Mouse (Mus musculus) adrenal gland, postnatal 10 days (tissue): ENCODE results near the gene Fbxo4. TPM values are rescaled to one million over a fixed set of nuclear protein-coding genes. Genes with fewer than 3 reads are reported as not detected.

Source experiments
- DNase-seq: peaks from one replicate; pipeline ENCODE4 v3.0.0; 2021; ENCODE audit warnings: mixed read lengths
- long read RNA-seq, 2 experiments: library from polyadenylated mRNA; stranded (forward); transcript quantifications; one replicate each; pipeline ENCODE4 v2.0.0; 2021
- total RNA-seq, 2 experiments: library from RNA; stranded (reverse); gene quantifications; 2 replicates each; pipeline ENCODE4 v1.2.3; 2021

Fbxo4 gene
- total RNA-seq: 10 to 100 TPM; 15.3 to 20.9 TPM
- long read RNA-seq, experiment 1, transcript Fbxo4-201 (7 exons, 1,565 nt): major isoform, 31 of 36 reads
- long read RNA-seq, experiment 1, partial matches to known transcripts: 3 of 36 reads
- long read RNA-seq, experiment 1, other reads (novel, unspliced or antisense): 2 of 36 reads
- long read RNA-seq, experiment 2, transcript Fbxo4-201 (7 exons, 1,565 nt): major isoform, 20 of 27 reads
- long read RNA-seq, experiment 2, partial matches to known transcripts: 5 of 27 reads
- long read RNA-seq, experiment 2, other reads (novel, unspliced or antisense): 2 of 27 reads

DNA sequence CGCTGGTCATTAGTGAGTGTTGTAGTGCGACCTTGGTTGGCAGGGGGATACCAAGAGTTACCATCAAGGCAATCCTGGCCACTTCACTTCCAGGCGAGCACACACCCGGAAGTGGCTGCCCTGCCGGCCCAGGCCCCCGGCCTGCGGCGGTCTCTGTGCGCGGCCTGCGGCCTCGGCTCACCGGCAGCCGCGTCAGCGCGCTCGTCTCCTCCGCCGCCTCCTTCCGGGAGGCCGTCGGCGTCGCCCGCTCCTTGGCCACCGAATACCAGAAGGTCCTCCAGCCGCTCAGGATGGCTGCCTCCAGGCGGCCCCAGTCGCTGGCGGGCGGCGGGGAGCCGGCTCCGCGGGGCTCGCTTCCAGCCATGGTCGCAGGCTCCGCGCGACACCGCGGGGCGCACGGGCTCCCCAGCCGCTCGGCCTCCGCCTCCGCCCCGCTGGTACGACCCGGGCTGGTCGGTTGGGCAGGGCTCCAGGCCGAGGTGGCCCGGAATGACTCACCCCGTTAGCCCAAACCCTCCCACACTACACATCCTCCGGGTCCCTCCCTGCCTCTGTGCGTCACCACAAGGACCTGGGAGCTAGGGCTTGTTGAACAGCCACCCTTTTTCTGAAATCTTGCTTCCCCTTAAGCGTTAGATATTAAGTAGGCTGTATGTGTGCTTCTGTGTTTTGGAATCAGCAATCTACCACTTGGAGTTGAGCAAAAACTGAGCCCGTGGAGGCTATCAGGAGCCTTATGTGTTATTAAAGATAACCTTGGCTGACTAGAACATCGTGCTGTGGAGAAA lies at the start of gene Fbxo4:
Fbxo4 (minus strand) TSS at position 513 of the 788 bp plus-strand sequence.
- DNase-seq: peak; percentile 93

DNA sequence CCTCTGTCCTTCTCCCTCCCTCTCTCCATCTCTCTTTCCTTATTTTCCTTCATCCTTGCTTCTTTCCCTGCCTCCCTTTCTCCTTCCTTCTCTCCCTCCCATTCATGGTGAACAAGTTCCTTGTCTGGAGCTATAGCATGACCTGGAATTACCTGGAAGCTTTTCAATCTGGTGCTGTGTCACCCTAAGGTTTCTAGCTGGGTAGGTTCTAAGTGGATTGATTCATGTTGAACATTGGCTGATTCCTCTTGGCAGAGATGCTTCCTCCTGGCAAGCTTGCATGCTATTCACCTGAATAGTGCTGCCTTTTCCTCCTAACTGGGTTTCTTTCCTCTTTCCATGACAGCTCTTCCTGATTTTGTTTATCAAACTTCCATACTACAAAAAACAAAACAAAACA lies 49.6 kb upstream of the Fbxo4 start:
- DNase-seq: no peak

- DNase-seq: no peak
Measured at GRCm38 (mm10) chr15:4028411-4028700, 49.0 kb upstream of the Fbxo4 start.

- DNase-seq: no peak
Measured at GRCm38 (mm10) chr15:4027671-4028410, 48.5 kb upstream of the Fbxo4 start.

GRCm38 (mm10) chr15:4026831-4027584 lies 47.6 kb upstream of the Fbxo4 start:
- DNase-seq: peak; percentile 85

DNA sequence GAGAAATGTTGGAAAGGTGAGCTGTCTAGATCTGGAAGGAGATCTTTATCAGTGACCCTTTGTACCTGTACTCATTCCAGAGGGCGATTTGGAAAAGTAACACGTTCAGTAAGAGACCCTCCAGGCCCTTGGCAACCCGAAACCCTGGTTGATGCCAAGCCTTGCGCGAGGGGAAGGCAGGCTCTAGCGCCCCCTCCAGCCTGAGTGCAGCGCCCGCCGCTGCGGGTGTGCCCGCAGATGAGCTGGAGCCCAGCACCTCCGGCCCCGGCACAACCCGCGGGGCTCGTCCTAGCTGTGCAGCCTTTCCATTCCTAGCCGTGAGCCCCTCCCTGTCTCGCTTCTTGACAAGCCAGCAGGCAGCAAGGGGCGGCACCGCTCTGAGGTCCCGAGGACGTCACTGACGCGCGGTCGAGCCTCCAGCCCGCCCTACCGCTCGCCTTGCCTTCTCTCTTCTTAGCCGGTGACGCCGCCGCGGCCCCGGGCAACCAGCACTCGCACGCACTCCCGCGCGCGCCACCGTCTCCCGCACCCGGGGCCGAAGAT lies 46.9 kb upstream of the Fbxo4 start, which contains the start of gene Oxct1:
Oxct1 (plus strand) TSS at position 153 of the 543 bp plus-strand sequence.
- peak; percentile 90 for DNase-seq

- DNase-seq: peak; percentile 9
Measured at GRCm38 (mm10) chr15:4025508-4025904, 46.1 kb upstream of the Fbxo4 start.

DNA sequence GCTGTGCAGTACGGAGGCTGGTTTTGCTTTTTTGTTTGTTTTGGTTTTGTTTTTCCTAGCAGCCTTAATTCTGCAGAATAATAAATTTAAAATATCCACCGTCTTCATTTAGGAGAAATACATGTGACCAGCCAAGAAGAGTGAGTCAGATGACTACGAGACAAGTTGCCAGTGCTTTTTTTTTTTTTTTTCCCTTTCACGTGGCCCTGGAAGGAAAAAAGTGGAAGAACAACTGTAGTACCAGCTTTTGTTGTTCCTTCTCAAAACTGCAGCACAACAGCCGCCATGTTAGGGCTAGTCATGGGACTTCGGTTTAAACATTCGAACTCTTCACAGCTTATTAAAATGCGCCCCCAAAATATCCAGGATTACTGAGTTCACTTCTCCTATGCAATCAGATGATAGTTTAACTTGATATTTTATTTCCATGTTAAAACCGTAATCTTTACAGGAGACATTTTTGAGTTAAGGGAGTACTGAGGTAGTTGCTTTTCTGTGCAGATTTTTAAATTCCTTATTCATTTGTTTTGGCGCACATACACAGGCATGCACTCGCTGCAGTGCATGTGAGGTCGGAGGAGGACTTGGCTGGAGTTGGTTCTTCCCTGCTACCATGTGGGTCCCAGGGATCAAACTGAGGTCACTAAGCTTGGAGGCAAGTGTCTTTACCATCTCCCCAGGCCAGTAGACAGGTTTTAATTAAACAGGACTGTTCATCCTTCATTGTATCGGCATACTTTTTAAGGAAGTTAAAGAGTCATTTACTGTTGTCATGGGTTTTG lies 45.5 kb upstream of the Fbxo4 start:
- DNase-seq: no peak

GRCm38 (mm10) chr15:4023747-4024146 lies 44.4 kb upstream of the Fbxo4 start:
- no peak for DNase-seq

DNA sequence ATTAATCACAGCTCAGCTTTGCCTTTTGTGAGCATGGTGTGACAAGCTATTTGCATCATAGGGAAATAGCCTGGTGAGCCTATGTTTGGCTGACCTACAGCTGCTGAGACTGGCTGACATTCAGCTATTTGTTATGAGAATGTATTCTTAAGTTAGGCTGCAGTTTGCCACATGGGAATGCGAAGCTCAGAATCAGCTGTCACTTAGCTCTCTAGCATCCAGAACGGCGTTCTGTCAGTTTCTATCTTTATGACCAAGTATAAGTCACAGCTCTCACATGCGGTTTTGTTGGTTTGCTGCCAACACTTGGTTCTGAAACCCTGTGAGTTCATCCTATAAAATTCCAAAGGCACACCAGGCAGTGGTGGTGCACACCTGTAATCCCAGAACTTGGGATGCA lies 41.3 kb upstream of the Fbxo4 start:
- DNase-seq: no peak

GRCm38 (mm10) chr15:4013873-4014272 lies 34.5 kb upstream of the Fbxo4 start:
- DNase-seq: no peak

DNA sequence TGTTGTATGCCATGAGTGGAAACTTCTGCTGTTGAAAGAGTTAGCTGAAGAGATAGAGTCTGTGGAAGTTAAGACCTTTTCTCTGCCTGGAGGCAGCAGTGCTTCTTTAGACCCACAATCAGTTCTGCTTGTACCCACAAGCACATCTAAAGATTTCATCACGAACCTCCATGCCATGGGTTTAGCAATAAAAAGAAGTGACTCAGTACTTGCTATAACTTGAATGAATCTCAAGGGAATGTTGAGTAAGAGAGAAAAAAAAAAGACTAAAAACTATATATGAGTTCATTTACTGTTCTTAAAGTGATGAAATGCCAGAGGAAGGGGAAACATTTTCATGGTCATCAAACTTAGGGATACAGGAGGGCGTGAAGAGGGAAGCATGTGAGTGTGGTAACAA lies 21.2 kb upstream of the Fbxo4 start:
- no peak for DNase-seq

GRCm38 (mm10) chr15:3999144-3999543 lies 19.8 kb upstream of the Fbxo4 start:
- peak; percentile 17 for DNase-seq

DNA sequence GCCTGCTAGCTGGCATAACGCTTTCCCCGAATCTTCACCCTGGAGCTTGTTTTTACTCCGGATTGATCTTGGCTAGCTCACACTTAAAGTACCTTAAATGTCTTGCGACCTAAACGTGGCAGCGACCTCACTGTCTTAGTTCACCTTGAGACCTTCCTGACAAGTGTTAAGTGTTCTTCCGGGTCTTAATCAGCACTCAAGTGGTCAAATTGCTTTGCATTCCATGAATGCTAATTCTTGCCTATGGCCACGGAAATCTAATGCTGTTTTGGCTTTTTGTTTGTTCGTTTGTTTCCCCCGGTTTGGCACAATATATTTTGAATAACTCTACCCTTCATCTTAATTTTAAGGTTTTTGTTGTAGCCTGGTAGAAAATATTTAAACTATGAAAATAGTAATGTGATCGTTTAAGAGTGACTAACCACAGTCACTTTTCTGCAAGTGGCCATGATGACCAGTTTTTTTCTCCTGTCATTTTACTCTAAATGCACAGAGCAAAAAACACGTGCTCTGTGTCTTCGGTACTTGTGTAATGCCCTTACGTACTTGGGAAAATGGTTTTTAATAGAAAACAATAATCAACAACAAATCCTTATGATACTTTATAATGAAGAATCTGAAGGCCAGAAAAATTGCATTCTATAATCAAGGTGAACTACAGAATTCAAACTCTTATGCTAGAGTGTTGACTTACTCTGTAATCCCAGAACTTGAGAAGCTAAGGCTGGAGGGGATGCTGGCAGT lies 17.1 kb upstream of the Fbxo4 start:
- DNase-seq: no peak

DNA sequence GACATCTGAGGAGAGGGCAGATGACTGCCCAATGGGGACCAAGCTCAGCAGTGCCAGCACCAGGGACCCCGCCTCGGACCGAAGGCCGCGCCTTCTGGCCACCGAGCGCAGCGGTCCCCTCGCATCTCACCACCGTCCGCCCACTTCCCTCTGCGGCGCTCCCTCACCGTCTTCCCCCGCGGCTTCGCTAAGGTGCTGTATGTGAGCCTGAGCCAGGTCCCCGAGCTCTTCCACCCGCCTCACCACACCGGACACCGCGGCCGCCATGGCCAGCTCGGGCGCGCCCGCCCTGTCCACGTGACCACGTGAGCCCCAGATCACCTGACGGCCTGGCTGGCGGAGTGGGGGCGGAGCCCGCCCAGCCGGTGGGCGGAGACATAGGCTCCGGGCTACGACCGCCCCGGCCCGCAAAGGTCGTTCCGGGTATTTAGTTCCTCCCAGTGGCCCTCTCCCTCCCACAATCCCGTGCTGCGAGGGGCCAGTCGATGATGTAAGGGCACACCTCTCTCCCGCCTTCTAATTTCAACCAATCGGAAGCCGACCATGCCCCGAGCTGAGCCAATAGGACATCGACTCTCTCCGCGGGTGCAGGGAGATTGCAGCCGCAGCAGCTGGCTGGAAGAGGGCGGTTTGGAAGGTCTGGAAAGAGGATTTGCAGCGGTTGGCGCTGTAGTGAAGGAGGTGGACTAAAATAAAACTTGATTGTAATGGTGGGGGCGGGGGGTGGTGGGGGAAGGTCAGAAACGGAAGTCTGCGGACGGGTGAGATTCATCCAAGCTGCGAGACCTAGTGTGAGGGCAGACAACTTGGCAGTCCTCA lies 16.3 kb upstream of the Fbxo4 start, which contains the start of gene AW549877:
AW549877 (minus strand) TSS at position 297 of the 819 bp plus-strand sequence.
- peak; percentile 99 for DNase-seq

DNA sequence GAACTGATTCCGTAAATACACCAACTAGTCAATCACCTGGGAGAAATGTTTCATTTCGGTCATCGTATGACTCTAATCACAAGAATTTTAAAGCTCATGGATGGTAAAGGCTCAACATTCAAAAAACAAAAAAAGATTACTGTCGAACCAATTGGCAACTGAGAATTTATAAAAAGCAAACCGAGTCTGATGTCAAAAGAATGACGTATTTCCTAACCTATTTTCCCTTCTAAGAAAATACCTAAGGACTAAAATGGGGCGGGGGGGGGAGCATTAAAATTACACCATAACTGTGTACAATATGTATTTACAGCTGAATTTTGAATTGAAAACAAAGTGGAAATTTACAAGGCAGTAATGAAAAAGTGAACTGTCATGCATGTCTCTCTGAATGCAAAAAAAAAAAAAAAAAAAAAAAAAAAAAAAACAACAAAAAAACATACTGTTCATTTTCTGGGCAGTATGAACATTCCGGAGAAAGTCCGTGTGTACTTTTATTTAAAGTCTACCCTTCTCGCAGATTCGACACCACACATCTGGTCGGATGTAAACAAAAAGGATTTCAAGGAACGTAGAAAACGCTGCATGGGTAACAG lies 15.6 kb upstream of the Fbxo4 start:
- no peak for DNase-seq

GRCm38 (mm10) chr15:3987981-3988380 lies 8.6 kb upstream of the Fbxo4 start:
- peak; percentile 53 for DNase-seq

- DNase-seq: peak; percentile 37
Measured at GRCm38 (mm10) chr15:3984876-3985275, 5.5 kb upstream of the Fbxo4 start.

- no peak for DNase-seq
Measured at GRCm38 (mm10) chr15:3982732-3983131, 3.4 kb upstream of the Fbxo4 start.
